Mouse (Mus musculus): ENCODE data around the gene Bcl10.
"Not testable (repeated sequence)": the region's sequence is repeated elsewhere in the genome, so short reads cannot be mapped to it uniquely, and the experiment has no call there.

The Bcl10 gene

DNA sequence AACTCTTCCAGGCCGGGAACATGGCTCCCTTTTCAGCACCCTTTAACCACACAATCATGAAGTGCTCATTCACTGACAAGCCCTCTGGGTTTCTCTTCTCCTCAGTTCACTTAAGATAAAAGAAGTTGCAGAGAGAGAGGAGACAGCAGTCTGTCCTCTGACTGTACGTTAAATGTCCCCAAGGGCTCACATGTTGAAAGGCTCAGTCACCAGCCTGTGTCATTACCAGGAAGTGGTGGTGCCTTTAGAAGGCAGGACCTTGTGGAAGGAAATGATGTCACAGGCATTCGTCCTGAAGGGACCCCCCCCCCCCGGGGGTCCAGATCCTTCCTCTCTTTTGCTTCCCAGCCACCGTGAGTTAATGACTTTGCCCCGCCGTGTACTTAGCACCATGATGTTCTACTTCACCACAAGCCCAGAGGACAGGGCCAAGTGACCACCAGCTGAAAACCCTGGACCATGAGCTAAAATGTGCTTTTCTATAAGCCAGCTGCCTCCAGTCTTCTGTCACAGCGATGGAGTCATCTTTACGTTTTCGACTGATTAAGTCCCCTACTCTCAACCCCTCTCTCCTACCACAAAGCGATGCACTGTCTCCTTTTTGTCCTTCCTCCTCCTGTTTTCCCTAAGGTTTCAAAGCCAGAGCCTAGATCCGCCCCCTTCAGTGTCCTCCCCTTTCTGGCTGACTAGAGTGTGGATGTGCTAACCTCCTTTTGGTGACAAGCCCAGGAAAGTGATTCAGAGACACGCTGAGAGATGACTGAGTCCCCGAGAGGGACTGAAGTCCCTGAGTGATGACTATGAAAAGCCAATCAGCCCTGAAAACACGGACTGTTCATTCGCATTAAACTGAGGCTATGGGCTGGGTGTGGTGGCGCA is 28.9 kb downstream of the Bcl10 start:
- no peak for DNase-seq

DNA sequence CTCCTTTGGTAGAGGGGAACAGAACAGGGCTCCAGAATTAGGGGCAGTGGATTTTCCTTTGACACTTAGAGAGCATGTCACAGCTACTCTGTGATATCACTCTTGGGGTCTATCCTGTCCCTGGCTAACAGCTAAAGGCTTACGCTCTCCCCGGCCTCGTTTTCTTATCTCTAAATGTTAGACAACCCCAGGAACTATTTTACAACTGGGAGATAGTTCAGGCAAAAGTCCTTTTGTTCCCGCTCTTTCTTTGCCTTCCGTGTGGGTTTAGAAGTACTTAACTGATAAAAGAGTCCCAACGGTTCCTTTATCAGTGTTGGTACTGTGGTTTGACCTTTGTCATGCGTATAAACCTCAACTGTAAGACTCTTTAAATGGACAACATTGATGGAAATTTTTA is 30.3 kb downstream of the Bcl10 start:
- no peak for DNase-seq

DNA sequence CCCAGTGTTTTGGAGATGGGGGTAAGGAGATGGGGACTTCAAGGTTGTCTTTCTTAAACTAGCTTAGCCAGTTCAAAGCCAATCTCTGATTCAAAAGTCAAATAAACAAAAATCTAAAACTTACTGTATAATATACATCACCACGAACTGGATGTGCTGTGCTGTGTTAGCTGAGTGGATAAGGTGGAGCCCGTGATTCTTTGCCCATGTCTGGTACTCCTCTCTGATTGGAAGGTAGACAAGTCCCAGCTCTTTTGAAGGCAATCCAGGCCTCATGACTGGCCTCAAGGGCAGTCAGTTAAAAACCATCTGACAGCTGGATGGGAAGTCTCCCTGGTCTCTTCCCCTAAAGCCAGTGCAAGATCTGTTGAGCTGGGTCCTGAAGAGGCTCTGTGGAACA is 30.8 kb downstream of the Bcl10 start:
- DNase-seq: no peak

- no peak for DNase-seq
Measured at GRCm38 (mm10) chr3:145959824-145960223, 37.2 kb downstream of the Bcl10 start.

GRCm38 (mm10) chr3:145962411-145962810 is 39.8 kb downstream of the Bcl10 start:
- DNase-seq: no peak

- no peak for DNase-seq
Measured at GRCm38 (mm10) chr3:145963101-145964017, 40.8 kb downstream of the Bcl10 start.

DNA sequence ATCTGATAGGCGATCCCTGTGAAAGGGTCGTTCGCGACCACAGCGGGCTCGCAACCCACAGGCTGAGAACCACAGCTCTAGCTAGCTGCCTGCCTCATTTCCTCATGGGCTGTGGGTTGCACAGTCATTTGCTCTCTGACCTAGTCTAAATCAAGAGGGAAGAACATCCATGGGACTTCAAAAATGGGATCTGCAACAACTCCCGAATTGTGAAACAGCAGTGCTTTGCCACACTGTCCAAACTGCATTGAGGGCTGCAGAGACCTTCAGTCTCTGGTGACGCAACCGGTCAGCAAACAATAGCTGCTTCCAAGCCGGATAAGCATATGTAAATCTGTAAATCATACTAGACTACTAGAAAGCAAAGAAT is 41.4 kb downstream of the Bcl10 start:
- no peak for DNase-seq

DNA sequence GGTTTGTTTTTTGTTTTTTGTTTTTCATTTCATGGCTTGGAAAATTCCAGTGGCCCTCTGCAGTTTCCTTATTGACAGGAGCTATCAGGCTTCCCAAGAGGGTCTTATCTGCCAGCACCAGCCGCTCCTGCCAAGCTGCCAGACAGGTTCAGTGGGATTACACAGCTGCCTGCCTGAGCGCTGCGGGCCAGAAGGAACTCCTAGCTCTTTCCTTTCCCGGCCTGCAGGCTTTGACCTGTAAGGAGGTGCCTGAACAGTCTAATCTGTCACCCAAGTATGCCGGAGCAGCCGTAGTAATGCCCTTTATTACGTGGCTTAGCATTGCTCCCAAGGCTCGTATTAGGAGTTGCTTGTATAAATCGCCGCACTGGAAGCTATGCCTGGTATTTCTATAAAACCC is 41.9 kb downstream of the Bcl10 start:
- DNase-seq: no peak

- DNase-seq: not testable (repeated sequence)
Measured at GRCm38 (mm10) chr3:145965583-145965982, 43.0 kb downstream of the Bcl10 start.

GRCm38 (mm10) chr3:145966806-145967205 is 44.2 kb downstream of the Bcl10 start:
- no peak for DNase-seq

DNA sequence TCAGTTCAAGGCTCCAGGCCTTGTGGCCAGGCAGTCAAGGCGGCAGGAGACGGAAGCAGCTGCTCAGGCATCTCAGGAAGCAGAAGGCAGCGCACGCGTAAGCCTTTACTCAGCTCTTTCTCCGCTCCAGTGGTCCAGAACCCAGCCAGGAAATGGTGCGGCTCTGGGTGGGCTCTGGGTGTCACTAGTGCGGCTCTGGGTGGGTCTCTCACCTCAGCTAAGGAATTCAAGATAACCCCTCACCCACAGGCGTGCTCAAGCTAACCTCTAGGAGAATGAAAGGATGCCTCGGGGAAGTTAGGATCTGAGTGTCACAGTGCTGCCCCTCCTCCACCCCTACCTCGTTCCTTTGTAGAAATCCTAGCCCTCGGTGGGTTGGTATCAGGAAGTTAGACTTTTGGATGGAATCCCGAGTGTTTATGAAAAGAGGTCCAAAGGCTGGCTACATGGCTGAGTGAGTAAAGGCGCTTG is 46.5 kb downstream of the Bcl10 start:
- DNase-seq: no peak

DNA sequence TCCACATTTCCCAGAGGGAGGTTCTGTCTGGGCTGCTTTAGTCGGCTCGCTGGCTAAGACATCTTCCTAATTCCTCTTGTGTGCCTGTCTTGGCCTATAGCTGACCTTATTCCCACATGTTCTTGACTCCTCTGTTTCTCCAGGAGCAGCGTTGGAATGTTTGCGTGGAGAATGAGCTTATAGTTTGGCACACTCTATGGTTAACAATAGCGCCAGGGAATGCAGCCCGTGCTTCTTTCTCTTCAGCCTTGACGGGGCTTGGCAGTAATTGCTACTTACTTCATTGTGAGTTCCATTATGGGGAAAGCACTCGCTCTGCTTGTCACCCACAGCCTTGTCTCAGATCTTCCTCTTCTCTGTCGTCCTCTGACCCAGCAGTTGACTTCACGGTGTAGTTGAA is 48.9 kb downstream of the Bcl10 start:
- no peak for DNase-seq

- DNase-seq: no peak
Measured at GRCm38 (mm10) chr3:145974986-145975385, 52.4 kb downstream of the Bcl10 start.

All from right cerebral cortex, postnatal 4 days (tissue).